Mouse (Mus musculus) ovary, postnatal 10 days (tissue): Measurements from ENCODE around the gene Sirpa.

ENCODE experiments used
- DNase-seq: peaks from one replicate; pipeline ENCODE4 v3.0.0; 2022; ENCODE audit warnings: low spot score

Gene Sirpa

DNA sequence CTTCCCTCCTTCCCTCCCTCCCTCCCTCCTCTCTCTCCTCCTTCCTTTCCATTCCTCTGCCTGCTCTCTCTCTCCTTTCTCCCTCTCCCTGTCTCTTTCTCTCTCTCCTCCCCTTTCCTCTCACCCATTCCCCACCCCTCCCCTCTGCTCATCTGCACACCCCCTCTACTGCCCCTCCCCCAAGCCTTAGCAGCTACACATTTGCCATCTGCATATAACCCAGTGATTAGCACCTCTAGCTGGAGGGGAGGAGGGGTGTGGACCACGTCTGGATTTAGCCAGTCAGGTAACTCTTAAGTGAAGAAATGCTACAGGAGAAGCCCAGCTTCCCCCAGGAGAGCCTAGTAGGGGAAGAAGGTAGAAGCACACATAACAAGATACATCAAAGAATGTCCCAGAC is 7.7 kb upstream of the Sirpa start:
- DNase-seq = no peak

GRCm38 (mm10) chr2:129585904-129586514 is 6.6 kb upstream of the Sirpa start:
- no peak for DNase-seq

GRCm38 (mm10) chr2:129587241-129587640 is 5.4 kb upstream of the Sirpa start:
- DNase-seq = no peak

DNA sequence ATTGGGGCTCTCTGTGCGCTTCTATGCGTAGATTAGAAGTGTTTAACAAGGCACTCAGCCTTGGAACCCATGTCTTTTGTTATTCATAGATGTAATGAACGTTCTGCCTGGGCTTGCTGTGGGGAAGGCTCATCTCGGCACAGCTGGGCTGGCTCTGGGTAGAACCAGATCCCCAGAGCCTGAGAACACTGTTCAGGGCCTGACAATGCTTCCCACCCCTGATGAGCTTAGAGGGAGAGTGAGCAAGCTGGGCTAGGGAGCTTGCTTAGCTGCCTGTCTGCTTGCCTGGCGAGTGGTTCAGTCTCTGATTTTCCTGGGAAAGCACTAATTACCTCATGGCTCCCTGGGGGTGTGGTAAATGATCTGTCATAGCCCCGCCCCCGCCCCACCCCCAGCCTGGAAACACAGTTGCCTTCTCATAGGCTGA is 4.8 kb upstream of the Sirpa start:
- no peak for DNase-seq

GRCm38 (mm10) chr2:129591897-129592296 is 738 bp upstream of the Sirpa start:
- DNase-seq = no peak

GRCm38 (mm10) chr2:129593141-129593875 is 673 bp downstream of the Sirpa start:
- peak; percentile 75 for DNase-seq

GRCm38 (mm10) chr2:129593876-129594421 is 1.3 kb downstream of the Sirpa start:
- DNase-seq = no peak

- no peak for DNase-seq
Measured at GRCm38 (mm10) chr2:129594569-129594968, 1.9 kb downstream of the Sirpa start.

DNA sequence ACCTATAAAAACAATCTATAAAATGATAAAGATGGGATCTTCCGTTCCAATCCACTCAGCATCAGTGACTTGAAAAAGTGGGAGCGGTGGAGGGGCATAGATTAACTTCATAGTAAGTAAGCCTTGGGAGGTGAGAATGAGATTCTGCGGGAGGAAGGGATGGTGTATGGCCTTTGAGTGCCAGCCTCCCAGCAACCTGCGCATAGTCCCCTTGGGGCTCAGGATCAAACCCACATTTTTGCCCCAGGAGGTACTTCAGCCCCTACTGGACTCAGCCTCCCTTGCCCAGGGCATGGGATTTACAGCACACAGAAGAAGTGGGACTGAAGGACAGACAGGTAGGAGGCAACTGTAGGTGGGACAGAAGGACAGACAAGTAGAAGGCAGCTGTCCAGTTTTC is 2.6 kb downstream of the Sirpa start:
- no peak for DNase-seq

DNA sequence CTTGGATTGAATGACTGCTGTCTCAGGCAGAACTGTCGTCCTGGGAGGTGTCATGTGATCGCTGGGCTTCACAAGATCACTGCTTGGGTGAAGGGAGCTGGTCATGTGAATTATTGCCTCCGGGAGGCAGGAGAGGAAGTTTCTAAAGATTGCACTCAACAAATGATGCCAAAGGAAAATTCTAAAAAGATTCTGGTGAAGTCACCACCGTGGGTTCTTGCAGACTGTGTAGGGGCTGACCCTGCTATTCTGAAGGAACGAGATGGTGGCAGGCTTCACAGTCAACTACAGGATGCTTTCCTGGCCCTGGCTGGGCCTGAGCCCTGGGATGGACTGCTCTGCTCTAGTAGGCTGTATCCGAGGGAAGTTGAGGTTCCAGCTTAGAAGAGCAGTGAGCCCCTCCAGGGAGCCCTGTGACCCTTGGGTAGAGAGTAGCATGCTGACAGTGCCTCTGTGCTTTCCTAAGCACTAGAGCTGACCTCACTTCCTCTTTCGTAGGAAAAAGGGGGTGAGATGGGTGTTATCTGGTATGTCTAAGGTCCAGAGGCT is 3.1 kb downstream of the Sirpa start:
- DNase-seq = no peak

GRCm38 (mm10) chr2:129596555-129597172 is 4.0 kb downstream of the Sirpa start:
- no peak for DNase-seq

GRCm38 (mm10) chr2:129597581-129597980 is 4.9 kb downstream of the Sirpa start:
- DNase-seq = no peak

DNA sequence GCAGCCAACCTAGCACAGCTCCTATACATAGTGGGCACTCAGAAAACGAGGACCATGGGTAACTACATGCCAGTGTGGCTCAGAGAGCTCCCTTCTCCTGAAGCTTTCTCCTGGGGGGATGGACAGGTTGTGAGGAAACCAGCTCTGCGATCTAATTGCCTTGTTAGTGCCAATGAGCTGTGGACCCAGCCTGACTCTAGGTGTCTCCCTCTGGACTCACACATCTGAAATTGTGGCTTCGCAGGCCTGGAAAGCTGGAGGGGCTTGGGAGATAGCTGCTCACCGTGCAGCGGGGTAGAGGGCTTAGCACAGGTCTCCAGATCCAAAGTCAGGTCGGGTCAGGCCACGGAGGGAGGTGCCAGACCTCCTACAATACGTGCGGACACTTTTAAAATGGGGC is 5.5 kb downstream of the Sirpa start:
- no peak for DNase-seq

GRCm38 (mm10) chr2:129599231-129600084 is 6.8 kb downstream of the Sirpa start:
- DNase-seq = no peak

GRCm38 (mm10) chr2:129601059-129601650 is 8.5 kb downstream of the Sirpa start:
- DNase-seq = no peak

DNA sequence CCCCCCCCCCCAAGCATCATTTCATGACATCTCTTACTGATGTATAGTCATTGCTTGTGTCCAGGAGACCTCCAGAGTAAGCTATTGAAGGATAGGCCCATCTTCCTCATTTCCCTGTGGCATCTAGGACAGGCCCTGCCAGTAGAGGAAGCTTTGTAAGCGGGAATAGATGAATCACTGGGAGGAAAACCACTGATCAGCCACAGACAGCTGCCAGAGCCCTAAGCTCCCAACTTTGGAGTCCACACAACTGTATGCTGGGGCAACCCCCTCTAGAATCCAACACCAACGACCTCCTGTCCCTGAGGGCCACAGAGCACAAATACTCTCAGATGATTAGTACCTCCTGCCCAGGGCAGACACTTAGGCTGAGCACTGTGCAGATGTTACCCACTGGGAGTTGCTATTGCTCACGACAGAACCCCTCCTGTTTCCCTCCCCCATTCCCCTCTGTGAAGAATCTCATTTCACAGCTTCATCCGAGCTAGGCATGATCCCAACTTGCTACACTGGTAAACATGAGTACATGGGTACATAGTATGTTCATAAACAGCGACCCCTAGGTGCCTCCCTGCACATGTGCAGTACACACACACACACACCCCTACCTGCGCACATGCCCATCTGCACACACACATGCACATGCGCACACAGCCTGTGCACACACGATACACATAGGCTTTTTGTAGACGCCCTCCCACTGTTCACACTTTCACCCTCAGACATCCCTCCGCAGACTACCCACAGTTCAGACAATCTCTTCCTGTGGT is 9.4 kb downstream of the Sirpa start:
- DNase-seq = no peak

GRCm38 (mm10) chr2:129602856-129603255 is 10.2 kb downstream of the Sirpa start:
- no peak for DNase-seq

DNA sequence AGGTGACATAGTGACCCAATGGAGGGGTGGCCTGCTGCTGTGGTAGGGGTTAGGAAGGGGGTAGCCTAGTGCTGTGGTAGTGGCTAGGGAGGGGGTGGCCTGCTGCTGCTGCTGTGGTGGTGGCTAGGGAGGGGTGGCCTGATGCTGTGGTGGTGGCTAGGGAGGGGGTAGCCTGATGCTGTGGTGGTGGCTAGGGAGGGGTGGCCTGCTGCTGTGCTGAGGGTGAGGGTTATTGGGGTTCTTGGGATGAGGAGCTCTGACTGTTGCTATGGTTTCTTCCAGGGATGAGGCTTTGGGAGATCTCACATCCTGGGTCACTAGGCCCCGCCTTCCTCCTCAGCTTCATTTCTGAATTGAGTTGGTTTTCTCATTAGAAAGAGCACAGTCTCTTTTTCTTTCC is 10.9 kb downstream of the Sirpa start:
- no peak for DNase-seq

DNA sequence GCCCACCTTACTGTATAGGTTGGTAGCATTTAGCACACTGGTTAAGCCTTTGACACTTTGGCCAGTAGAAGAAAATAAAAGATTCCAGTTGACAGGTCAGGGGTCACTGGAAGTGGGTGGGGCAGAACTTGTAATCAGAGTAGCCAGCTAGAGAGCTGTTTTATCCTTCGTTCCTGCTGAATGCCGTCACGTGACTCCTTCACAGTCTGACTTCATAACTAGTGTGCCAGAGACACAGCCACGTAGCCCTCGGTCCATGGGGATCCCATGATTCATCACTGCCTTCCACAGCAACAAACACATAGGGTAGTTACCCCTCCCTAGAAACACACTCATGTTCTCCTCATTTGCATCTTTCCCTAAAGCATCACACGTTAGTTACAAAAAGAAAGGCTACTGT is 11.4 kb downstream of the Sirpa start:
- no peak for DNase-seq

- no peak for DNase-seq
Measured at GRCm38 (mm10) chr2:129605816-129606215, 13.2 kb downstream of the Sirpa start.

DNA sequence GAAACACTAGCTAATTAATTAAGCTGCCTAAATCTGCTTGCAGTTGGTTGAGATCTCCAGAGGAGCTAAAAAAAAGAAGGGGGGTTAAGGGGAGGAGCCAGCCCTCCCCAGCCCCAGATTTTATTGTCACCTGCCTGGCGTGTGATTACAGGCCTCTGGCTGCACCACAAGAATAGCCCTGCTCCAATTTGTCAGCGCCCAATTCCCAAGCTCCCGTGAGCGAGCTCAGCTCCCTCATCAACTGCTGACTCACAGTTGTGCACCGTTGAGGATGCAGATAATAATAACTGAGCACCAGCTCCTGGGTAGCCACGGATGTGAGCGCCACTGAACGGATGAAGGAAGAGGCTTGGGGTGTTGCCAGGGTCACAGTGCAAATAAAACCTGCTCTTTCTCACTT is 13.6 kb downstream of the Sirpa start:
- no peak for DNase-seq
